13 mouse cellular contexts compared by ENCODE assay signal in the genomic region with DNA sequence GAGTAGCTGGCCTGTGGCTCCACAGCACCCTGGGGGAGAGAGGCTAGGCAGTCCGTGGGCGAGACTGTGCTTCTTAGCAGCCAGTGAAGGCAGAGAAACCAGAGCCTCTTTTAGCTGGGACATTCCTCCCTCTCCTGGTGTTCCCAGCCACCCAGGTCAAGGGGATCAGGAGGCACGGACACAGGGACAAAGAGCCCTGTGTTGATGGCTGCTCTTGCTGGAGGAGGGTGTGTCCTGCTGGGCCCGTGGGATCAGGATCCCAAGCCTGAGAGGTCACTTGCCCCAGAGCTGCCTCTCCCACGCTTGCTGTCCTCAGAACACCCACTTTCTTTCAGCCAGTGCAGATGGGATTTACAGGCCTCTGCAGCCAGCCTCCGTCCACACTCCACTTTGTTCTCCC. TPM values are rescaled to one million over a fixed set of nuclear protein-coding genes. Genes with fewer than 3 reads are reported as not detected.
DNase-seq lines count a peak whose midpoint lies in the region; ATAC-seq and TF ChIP-seq lines count a peak whose summit lies in the region.
"Had no signal": no experiment of that assay in that cellular context is flagged by ENCODE, and none has a peak within 500 bp of the region (broad histone marks: within the 10 kb centered on the region; RNA-seq: fewer than 3 reads in every experiment).

No protein-coding gene starts in this region.

- DNase-seq in gastrocnemius, adult 2 months: no peak
- DNase-seq in gastrocnemius, postnatal 10 days: no peak
- no peak for DNase-seq in kidney, postnatal 0 days (ENCODE audit: low spot score)
- DNase-seq in kidney, adult 8-10 months: no peak
- DNase-seq in limb, embryonic 10.5 days (ENCODE audit: low spot score): no peak
- no peak for DNase-seq in right cerebral cortex, postnatal 36 days (ENCODE audit: low spot score in 2 of 2)
- no peak for DNase-seq in right cerebral cortex, adult 18-20 months
- DNase-seq: adrenal gland, postnatal 36 days; kidney, adult 2 months; layer of hippocampus, postnatal 36 days; liver, embryonic 13.5 days had no signal

- H3K4me3 ChIP-seq in gastrocnemius, adult 2 months: peak overlapping the region; percentile 38
- H3K4me3 ChIP-seq in kidney, postnatal 0 days (replicated peaks; ENCODE audit: low read depth, low read length): no peak overlapping the region
- H3K4me3 ChIP-seq in brown adipose tissue, adult 24 weeks (ENCODE audit: insufficient read depth, low read depth, low read length): no peak overlapping the region
- H3K4me3 ChIP-seq in limb, embryonic 10.5 days: no peak overlapping the region
- H3K4me3 ChIP-seq: erythroblast, embryonic 14.5 days; liver, embryonic 13.5 days had no signal

- peaks cover 45% of the 10 kb centered on the region for H3K36me3 ChIP-seq in kidney, postnatal 0 days (ENCODE audit: insufficient read depth, low read length)
- peaks cover 81% of the 10 kb centered on the region for H3K36me3 ChIP-seq in limb, embryonic 10.5 days

- whole genome bisulfite sequencing in kidney, postnatal 0 days: 40% methylated on average over 6 of the region's 6 CpGs
- WGBS in limb, embryonic 10.5 days: 68% methylated on average over 6 of the region's 6 CpGs

- intact Hi-C loops in gastrocnemius, adult 2 months (cut with DNase I): no loop called here

- H3K4me1 ChIP-seq in kidney, postnatal 0 days (replicated peaks; ENCODE audit: insufficient read depth, low read length): peaks cover 31% of the 10 kb centered on the region
- H3K4me1 ChIP-seq in brown adipose tissue, adult 24 weeks (ENCODE audit: control insufficient read depth, insufficient read depth, insufficient read length, low read length): peaks cover 16% of the 10 kb centered on the region
- peaks cover 55% of the 10 kb centered on the region for H3K4me1 ChIP-seq in limb, embryonic 10.5 days

- no peak for TF ChIP-seq CTCF in gastrocnemius, adult 2 months (IDR thresholded peaks at IDR 0.05)
- no peak for TF ChIP-seq CTCF in kidney, postnatal 0 days (IDR thresholded peaks at IDR 0.05; ENCODE audit: low read depth)

- no peak for ATAC-seq in kidney, postnatal 0 days (replicated peaks; ENCODE audit: low FRiP score, low read depth)

- H3K9ac ChIP-seq in kidney, postnatal 0 days (ENCODE audit: low read depth, low read length): no peak overlapping the region; the same call in 1 of the 2 replicates
- H3K9ac ChIP-seq: liver, embryonic 13.5 days had no signal

- H3K4me2 ChIP-seq in kidney, postnatal 0 days (ENCODE audit: low read length): no peak overlapping the region
- H3K4me2 ChIP-seq: liver, embryonic 13.5 days had no signal

- peak overlapping the region; percentile 89 for H3K27ac ChIP-seq in gastrocnemius, adult 2 months
- H3K27ac ChIP-seq in kidney, postnatal 0 days: 0 out of 2 replicates have a peak overlapping the region, but pooled peaks have one; percentile 16
- peak overlapping the region; percentile 34; the same call in 1 of the 2 replicates for H3K27ac ChIP-seq in brown adipose tissue, adult 24 weeks (replicated peaks; ENCODE audit: low read depth, low read length)
- peak overlapping the region; percentile 43 for H3K27ac ChIP-seq in limb, embryonic 10.5 days
- H3K27ac ChIP-seq: liver, embryonic 13.5 days had no signal

- no peaks in the 10 kb centered on the region for H3K9me3 ChIP-seq in kidney, postnatal 0 days (replicated peaks; ENCODE audit: low read length)
- no peaks in the 10 kb centered on the region for H3K9me3 ChIP-seq in limb, embryonic 10.5 days (replicated peaks)
- H3K9me3 ChIP-seq: liver, embryonic 13.5 days had no signal

- no peaks in the 10 kb centered on the region for H3K27me3 ChIP-seq in kidney, postnatal 0 days (ENCODE audit: insufficient read depth, low read length)
- H3K27me3 ChIP-seq in limb, embryonic 10.5 days (ENCODE audit: low read depth, poor library complexity, severe bottlenecking): no peaks in the 10 kb centered on the region
- H3K27me3 ChIP-seq: liver, embryonic 13.5 days had no signal

RNA-seq across cellular contexts. Expression of a gene that starts 12.3 kb away (rescaled TPM):
- total RNA-seq in gastrocnemius, adult 2 months (2021): 100 to 1,000 TPM; 567 to 689 TPM
- total RNA-seq in gastrocnemius, postnatal 10 days (2021): 100 to 1,000 TPM; 938 to 959 TPM
- polyA plus RNA-seq in kidney, postnatal 0 days (2015; fragmentation: Nextera tagmentation; extraction: Ambion mirVana): 1,459 and 1,525 TPM in 2 replicates
- 575 and 685 TPM in 2 replicates for polyA plus RNA-seq in brown adipose tissue, adult 24 weeks (2012; ENCODE audit: insufficient read depth, insufficient read length, missing spikeins)
- 1,442 and 1,757 TPM in 2 replicates for polyA plus RNA-seq in limb, embryonic 10.5 days (2016; fragmentation: Nextera tagmentation; extraction: Ambion mirVana)

RNA-seq across cellular contexts. Expression of a gene that starts 18.0 kb away (rescaled TPM):
- total RNA-seq in gastrocnemius, adult 2 months (2021): 10 to 100 TPM; 31.3 to 31.9 TPM
- 10 to 100 TPM; 33.4 to 41.7 TPM for total RNA-seq in gastrocnemius, postnatal 10 days (2021)
- polyA plus RNA-seq in kidney, postnatal 0 days (2015; fragmentation: Nextera tagmentation; extraction: Ambion mirVana): 20.7 and 24.5 TPM in 2 replicates
- polyA plus RNA-seq in brown adipose tissue, adult 24 weeks (2012; ENCODE audit: insufficient read depth, insufficient read length, missing spikeins): 9.9 and 15.0 TPM in 2 replicates
- 63.3 and 63.8 TPM in 2 replicates for polyA plus RNA-seq in limb, embryonic 10.5 days (2016; fragmentation: Nextera tagmentation; extraction: Ambion mirVana)

RNA-seq across cellular contexts. Expression of a gene that starts 40.5 kb away (rescaled TPM):
- total RNA-seq in gastrocnemius, adult 2 months (2021): 10 to 100 TPM; 79.2 to 95.2 TPM
- 100 to 1,000 TPM; 107 to 130 TPM for total RNA-seq in gastrocnemius, postnatal 10 days (2021)
- 48.3 and 53.1 TPM in 2 replicates for polyA plus RNA-seq in kidney, postnatal 0 days (2015; fragmentation: Nextera tagmentation; extraction: Ambion mirVana)
- polyA plus RNA-seq in brown adipose tissue, adult 24 weeks (2012; ENCODE audit: insufficient read depth, insufficient read length, missing spikeins): 10.6 and 12.2 TPM in 2 replicates
- polyA plus RNA-seq in limb, embryonic 10.5 days (2016; fragmentation: Nextera tagmentation; extraction: Ambion mirVana): 36.8 and 45.3 TPM in 2 replicates

Comparison
In these comparisons a context has a peak if more than half of its experiments do, and no peak if none do; other contexts are left out.
1. H3K27ac ChIP-seq: peak in every context shown above with its lines; median percentile 89 in gastrocnemius, adult 2 months; 43 in limb, embryonic 10.5 days; 34 in brown adipose tissue, adult 24 weeks; 16 in kidney, postnatal 0 days.